Mouse (Mus musculus) bone marrow macrophage, adult 2 months (primary cell): ENCODE results near the gene Cetn3. TPM values are rescaled to one million over a fixed set of nuclear protein-coding genes. Genes with fewer than 3 reads are reported as not detected.

Source experiments
- H3K27ac ChIP-seq: 2 replicates; pipeline ENCODE4 v1.5.1; 2012; ENCODE audit warnings: low read depth, low read length; ENCODE audit not compliant: insufficient read depth
- H3K4me1 ChIP-seq: 2 replicates; pipeline ENCODE4 v1.6.1; 2012; ENCODE audit warnings: low read length; ENCODE audit not compliant: control insufficient read depth, insufficient read depth
- H3K4me3 ChIP-seq: 2 replicates; pipeline ENCODE4 v1.5.1; 2012; ENCODE audit warnings: mild to moderate bottlenecking, low read length, moderate library complexity; ENCODE audit not compliant: insufficient read depth
- CTCF ChIP-seq: IDR thresholded peaks from 2 replicates; pipeline ENCODE4 v1.5.1; 2012; ENCODE audit warnings: low read depth, mild to moderate bottlenecking, low read length, moderate library complexity
- POLR2A ChIP-seq: IDR thresholded peaks from 2 replicates; pipeline ENCODE4 v1.6.1; 2012; ENCODE audit warnings: mild to moderate bottlenecking, low read depth, low read length, borderline replicate concordance
- polyA plus RNA-seq: library from polyadenylated mRNA; stranded (reverse); fragments of >200 nt; gene quantifications from 2 replicates; pipeline ENCODE4 v1.2.4, GENCODE M21; 2012; ENCODE audit not compliant: missing spikeins, insufficient read depth, insufficient read length

Cetn3 gene
- 93.8 and 107 TPM in 2 replicates for polyA plus RNA-seq

DNA sequence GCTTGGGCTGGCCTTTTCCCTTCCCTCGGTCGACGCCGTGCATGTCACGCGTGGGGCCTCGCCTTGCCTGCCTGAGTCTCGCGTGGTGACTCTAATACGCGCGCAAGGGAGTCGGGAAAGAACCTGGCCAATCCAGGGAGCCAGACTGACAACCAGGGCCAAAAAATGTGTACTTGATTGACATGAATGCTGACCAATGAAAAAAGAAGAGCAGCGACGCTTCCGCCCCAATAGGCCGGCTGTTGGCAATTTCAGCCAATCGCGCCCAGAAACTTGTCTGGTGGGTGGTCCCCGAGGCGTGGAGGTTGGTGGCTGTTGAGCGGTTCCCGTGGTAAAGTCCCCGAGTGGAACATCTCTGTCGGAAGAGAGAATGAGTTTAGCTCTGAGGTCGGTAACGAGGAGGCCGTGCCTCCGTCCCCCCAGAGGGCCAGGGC, at the start of gene Cetn3:
Cetn3 (plus strand) TSS at position 107 of the 434 bp plus-strand sequence.
- H3K4me3 ChIP-seq = peak within 1 kb of the TSS; percentile 86
- TF ChIP-seq CTCF (no peak), POLR2A (0 out of 2 replicates have a peak, but pooled peaks have one; percentile 65)

DNA sequence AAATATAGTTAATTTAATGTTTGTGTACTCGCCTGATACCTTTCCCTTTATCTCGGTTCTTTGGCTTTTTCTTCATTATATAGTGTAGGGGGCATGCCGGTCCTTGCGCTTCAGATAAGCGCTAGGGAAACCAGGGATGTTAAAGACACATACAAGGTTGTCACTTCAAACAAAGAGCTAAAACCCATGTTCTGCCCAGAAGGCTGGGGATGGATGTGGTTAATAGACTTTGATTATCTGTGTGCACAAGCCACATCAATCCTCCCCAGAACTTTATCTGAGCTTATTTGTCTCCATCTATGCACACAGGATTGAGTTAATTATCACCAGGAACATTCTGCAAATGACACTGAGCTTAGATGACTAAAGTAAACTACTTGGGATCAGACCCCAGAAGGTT, 46.3 kb upstream of the Cetn3 start:
- Histone ChIP-seq H3K27ac (no peak overlapping the region), H3K4me1 (peaks cover 9% of the 10 kb centered on the region), H3K4me3 (no peak overlapping the region)
- TF ChIP-seq CTCF (no peak), POLR2A (no peak)

More for the DNA sequence above, at the start of gene Cetn3:
- H3K27ac ChIP-seq = peak within 1 kb of the TSS; percentile 88
- peaks cover 3% of the 10 kb centered on the region; the same call in 1 of the 2 replicates for H3K4me1 ChIP-seq

DNA sequence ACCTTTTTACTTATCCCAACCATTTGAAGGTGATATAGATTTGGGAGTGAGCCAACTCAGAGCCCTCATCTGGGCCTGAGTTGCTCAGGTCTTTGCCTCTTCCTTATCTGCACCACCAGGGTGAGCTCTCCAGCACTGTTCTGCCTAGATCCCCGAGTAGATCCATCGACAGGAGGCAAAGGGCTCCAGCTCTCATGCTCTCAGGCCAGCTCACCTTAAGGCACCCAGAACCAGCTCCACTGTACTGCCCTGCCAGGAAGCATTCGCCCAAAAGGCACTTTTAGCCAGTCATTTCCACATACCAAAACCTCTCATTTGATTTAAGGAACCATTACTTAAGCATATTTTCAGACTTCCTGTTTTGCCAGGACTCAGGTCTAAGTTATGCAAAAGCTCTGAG, 42.0 kb upstream of the Cetn3 start:
- TF ChIP-seq CTCF (no peak), POLR2A (no peak)
- Histone ChIP-seq H3K27ac (peak overlapping the region; percentile 87), H3K4me3 (no peak overlapping the region), H3K4me1 (peaks cover 19% of the 10 kb centered on the region)

DNA sequence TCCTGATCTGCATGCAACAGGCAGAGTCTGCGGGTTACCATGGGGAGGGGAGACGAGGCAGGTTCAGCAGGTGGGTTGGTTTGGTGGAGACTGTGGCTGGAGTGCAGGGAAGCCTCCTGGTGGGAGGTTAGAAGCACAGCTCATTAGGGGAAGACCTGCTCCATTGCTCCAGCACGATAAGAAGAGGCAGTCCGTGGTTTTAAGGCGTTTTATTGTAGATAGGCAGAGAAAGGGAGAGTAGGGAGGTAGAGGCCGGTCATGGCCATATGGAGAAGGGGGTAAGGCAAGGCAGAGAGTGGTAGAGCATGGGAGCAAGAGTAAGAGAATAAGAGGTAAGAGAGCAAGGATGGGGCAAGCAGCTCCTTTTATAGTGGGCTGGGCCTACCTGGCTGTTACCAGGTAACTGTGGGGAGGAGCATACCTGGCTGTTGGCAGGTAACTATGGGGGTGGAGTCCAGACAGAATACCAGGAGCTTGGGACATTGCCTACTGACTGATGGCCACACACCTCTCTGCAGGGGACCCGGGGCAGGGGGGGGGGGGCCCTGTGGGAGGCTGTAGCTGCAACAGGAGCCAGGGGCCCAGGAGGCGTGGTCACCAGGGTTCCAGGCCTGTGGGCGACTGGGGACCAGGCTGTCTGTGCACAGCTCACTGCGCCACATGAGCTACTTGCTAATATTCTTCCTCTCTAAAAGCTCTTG, 39.3 kb upstream of the Cetn3 start:
- peaks cover 19% of the 10 kb centered on the region for H3K4me1 ChIP-seq
- no peak for TF ChIP-seq POLR2A
- no peak overlapping the region for H3K27ac ChIP-seq
- H3K4me3 ChIP-seq = no peak overlapping the region

DNA sequence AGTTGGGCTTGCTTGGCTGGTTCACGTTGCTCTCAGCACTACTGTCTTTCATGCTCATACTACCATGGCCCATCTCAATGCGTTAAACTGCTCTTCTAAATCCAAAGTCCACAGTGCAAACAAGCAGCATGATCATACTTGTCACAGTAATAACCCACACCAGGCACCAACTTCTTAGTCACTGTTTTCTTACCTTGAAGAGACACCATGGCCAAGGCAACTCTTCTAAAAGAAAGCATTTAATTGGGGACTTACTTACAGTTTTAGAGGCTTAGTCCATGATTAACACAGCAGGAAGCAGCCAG, 38.8 kb upstream of the Cetn3 start:
- TF ChIP-seq POLR2A (no peak), CTCF (no peak)
- H3K4me1 ChIP-seq = peaks cover 19% of the 10 kb centered on the region
- H3K27ac ChIP-seq = no peak overlapping the region
- no peak overlapping the region for H3K4me3 ChIP-seq

DNA sequence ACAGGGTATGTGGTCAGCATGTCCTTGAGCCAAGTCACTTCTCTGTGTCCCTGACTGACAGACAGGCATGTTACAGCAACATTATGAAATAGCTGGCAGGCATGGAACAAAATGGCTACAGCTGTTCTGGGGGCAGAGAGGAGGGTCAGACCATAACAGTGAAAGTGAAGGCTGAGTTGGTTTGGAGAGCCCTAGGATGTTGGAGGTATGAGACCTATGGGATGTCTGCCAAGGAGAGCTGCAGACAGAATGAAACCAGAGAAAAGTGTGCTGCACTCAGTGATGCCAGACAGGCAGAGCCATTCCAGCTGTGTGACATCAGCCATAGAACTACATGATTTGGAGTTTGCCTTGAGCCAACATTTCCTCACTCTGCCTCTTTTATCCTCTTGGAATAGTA, 28.0 kb upstream of the Cetn3 start:
- Histone ChIP-seq H3K4me1 (no peaks in the 10 kb centered on the region), H3K4me3 (no peak overlapping the region), H3K27ac (no peak overlapping the region)
- TF ChIP-seq POLR2A (no peak), CTCF (no peak)

DNA sequence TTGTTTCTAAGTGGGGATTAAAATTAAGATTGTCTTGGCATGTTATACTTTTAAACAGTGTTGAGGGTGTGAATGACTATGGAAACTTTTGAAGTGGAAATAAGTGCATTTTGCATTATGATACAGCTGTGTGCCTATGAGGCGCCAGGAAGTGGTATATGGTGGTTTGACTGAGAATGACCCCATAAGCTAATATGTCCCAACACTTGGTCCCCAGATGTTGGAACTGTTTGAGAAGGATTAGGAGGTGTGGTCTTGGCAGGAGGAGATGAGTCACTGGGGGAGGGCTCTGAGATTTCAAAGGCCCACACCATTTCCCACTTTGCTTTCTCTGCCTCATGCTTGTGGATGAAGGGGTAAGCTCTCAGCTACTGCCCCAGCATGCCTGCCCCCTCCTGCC, 27.6 kb upstream of the Cetn3 start:
- Histone ChIP-seq H3K27ac (no peak overlapping the region), H3K4me1 (no peaks in the 10 kb centered on the region), H3K4me3 (no peak overlapping the region)
- TF ChIP-seq POLR2A (no peak), CTCF (no peak)

DNA sequence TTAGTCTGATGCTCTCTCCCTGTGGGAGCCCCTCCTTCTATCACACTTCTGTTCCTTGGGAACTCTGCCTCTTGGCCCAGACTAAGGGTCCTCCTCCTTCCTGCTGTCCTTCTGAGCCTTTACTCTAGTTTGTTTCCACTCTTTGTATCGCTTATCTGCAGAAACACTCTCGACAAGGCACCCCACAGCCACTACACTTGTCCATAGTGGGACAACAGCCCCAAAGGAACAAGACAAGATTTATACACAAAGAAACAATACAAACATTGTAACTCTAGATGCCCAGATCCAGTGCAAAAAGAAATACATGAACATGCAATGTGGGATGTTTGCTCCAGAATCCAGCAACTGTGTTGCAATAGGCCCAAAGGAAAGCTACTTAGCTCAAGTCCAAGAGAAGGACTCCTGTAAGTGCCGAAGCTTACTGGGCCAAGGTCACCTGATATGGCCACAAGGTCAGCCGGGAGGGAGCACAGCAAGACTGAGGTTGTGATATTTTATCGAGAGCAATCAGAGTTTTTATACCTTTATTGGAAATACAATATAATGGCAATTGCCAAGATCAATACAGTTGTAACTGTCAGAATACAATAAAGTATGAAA, 25.7 kb upstream of the Cetn3 start:
- Histone ChIP-seq H3K4me3 (no peak overlapping the region), H3K27ac (no peak overlapping the region), H3K4me1 (no peaks in the 10 kb centered on the region)
- TF ChIP-seq POLR2A (no peak), CTCF (no peak)

DNA sequence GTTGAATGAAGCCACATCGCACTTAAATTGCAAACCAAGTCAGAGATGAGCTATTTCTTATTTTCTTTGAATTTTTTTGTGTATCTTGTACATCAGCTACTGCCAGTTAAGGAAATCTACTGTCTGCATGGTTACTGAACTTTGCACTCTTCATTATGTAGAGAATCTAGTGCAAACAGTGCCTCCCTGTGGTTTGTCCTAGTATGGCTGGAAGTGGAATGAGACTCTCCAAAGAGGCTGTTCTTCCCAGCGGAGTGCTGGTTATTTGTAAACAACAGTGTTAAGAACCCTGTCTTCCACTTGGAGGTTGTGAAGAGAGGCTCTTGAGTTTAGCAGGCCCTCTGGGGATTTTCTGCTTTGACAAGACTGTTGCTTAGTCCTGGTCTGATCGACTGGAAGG, 22.5 kb upstream of the Cetn3 start:
- Histone ChIP-seq H3K27ac (no peak overlapping the region), H3K4me3 (no peak overlapping the region)
- TF ChIP-seq POLR2A = no peak
- no peak for TF ChIP-seq CTCF

DNA sequence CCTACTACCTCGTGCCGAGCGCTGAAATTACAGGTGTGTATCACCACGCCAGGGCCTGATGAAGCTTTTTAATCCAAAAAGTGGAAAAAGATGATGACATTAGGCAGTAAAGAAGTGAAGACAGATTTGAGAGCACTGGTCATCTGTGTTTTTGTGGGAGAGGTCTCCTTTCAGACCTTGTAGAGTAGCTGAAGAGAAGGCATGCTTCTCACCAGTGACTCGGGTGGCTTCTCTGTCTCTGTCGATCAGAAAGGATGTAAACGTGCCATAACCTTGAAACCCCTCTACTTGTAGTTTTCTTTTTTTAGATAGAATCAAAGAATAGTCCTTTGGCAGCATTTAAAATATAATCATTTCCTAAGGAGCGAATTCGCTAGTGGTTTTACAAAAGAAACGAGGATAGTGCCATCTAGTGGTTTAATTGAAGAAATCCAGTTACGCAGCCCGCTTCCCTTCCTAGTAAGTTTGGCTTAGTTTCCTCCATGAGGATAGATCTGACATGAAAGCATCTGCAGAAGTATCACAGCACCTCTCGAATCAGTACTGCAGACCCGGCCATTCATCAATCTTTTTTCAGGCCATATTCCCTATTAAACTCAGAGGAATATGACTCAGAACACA, 21.2 kb upstream of the Cetn3 start:
- no peaks in the 10 kb centered on the region for H3K4me1 ChIP-seq
- no peak for TF ChIP-seq POLR2A
- TF ChIP-seq CTCF = no peak
- H3K27ac ChIP-seq = no peak overlapping the region
- H3K4me3 ChIP-seq = no peak overlapping the region

More for the DNA sequence above, 22.5 kb upstream of the Cetn3 start:
- H3K4me1 ChIP-seq = no peaks in the 10 kb centered on the region
